Mouse (Mus musculus): ENCODE results near the gene Bnc2. TPM values are rescaled to one million over a fixed set of nuclear protein-coding genes. Genes with fewer than 3 reads are reported as not detected.

Bnc2 gene
- polyA plus RNA-seq, 1 experiment, result not detected

- 63% methylated on average over 3 of the region's 3 CpGs for WGBS
- Histone ChIP-seq H3K4me3 (replicated peaks; ENCODE audit: control insufficient read depth, low read depth, low read length) (no peak overlapping the region), H3K27ac (ENCODE audit: control insufficient read depth, insufficient read depth, low read depth, low read length, poor library complexity) (no peak overlapping the region), H3K4me1 (ENCODE audit: control insufficient read depth, insufficient read depth, low read length) (no peaks in the 10 kb centered on the region)
- TF ChIP-seq CTCF (IDR thresholded peaks at IDR 0.05; ENCODE audit: control insufficient read depth, insufficient read depth, low read length) (no peak), POLR2A (IDR thresholded peaks at IDR 0.05; ENCODE audit: borderline replicate concordance, control insufficient read depth, low read depth, low read length) (no peak)
Observed at GRCm38 (mm10) chr4:84621785-84622184, 53.3 kb downstream of the Bnc2 start.

- no peak overlapping the region for H3K27ac ChIP-seq (ENCODE audit: control insufficient read depth, insufficient read depth, low read depth, low read length, poor library complexity)
- no peaks in the 10 kb centered on the region for H3K4me1 ChIP-seq (ENCODE audit: control insufficient read depth, insufficient read depth, low read length)
- TF ChIP-seq CTCF (IDR thresholded peaks at IDR 0.05; ENCODE audit: control insufficient read depth, insufficient read depth, low read length), result no peak
- TF ChIP-seq POLR2A (IDR thresholded peaks at IDR 0.05; ENCODE audit: borderline replicate concordance, control insufficient read depth, low read depth, low read length), result no peak
- no peak overlapping the region for H3K4me3 ChIP-seq (replicated peaks; ENCODE audit: control insufficient read depth, low read depth, low read length)
- 78% methylated on average over 4 of the region's 4 CpGs for WGBS
Observed at GRCm38 (mm10) chr4:84609861-84610260, 65.2 kb downstream of the Bnc2 start.

- H3K27ac ChIP-seq (ENCODE audit: control insufficient read depth, insufficient read depth, low read depth, low read length, poor library complexity), result no peak overlapping the region
- TF ChIP-seq CTCF (IDR thresholded peaks at IDR 0.05; ENCODE audit: control insufficient read depth, insufficient read depth, low read length), result no peak
- no peak for TF ChIP-seq POLR2A (IDR thresholded peaks at IDR 0.05; ENCODE audit: borderline replicate concordance, control insufficient read depth, low read depth, low read length)
- no peaks in the 10 kb centered on the region for H3K4me1 ChIP-seq (ENCODE audit: control insufficient read depth, insufficient read depth, low read length)
- H3K4me3 ChIP-seq (replicated peaks; ENCODE audit: control insufficient read depth, low read depth, low read length), result no peak overlapping the region
- WGBS, result 66% methylated on average over 1 of the region's 1 CpGs
Observed at GRCm38 (mm10) chr4:84604461-84604860, 70.6 kb downstream of the Bnc2 start.

GRCm38 (mm10) chr4:84580260-84580952 is 94.7 kb downstream of the Bnc2 start:
- Histone ChIP-seq H3K4me1 (ENCODE audit: control insufficient read depth, insufficient read depth, low read length) (no peaks in the 10 kb centered on the region), H3K27ac (ENCODE audit: control insufficient read depth, insufficient read depth, low read depth, low read length, poor library complexity) (no peak overlapping the region), H3K4me3 (replicated peaks; ENCODE audit: control insufficient read depth, low read depth, low read length) (no peak overlapping the region)
- WGBS, result 83% methylated on average over 6 of the region's 6 CpGs
- TF ChIP-seq POLR2A (IDR thresholded peaks at IDR 0.05; ENCODE audit: borderline replicate concordance, control insufficient read depth, low read depth, low read length), result no peak
- TF ChIP-seq CTCF (IDR thresholded peaks at IDR 0.05; ENCODE audit: control insufficient read depth, insufficient read depth, low read length), result no peak

- Histone ChIP-seq H3K27ac (ENCODE audit: control insufficient read depth, insufficient read depth, low read depth, low read length, poor library complexity) (no peak overlapping the region), H3K4me3 (replicated peaks; ENCODE audit: control insufficient read depth, low read depth, low read length) (no peak overlapping the region), H3K4me1 (ENCODE audit: control insufficient read depth, insufficient read depth, low read length) (no peaks in the 10 kb centered on the region)
- WGBS, result 83% methylated on average over 1 of the region's 1 CpGs
- TF ChIP-seq CTCF (IDR thresholded peaks at IDR 0.05; ENCODE audit: control insufficient read depth, insufficient read depth, low read length) (no peak), POLR2A (IDR thresholded peaks at IDR 0.05; ENCODE audit: borderline replicate concordance, control insufficient read depth, low read depth, low read length) (no peak)
Observed at GRCm38 (mm10) chr4:84578296-84578695, 96.8 kb downstream of the Bnc2 start.

GRCm38 (mm10) chr4:84566123-84566522 is 109.0 kb downstream of the Bnc2 start:
- no peaks in the 10 kb centered on the region for H3K4me1 ChIP-seq (ENCODE audit: control insufficient read depth, insufficient read depth, low read length)
- TF ChIP-seq CTCF (IDR thresholded peaks at IDR 0.05; ENCODE audit: control insufficient read depth, insufficient read depth, low read length), result no peak
- no peak for TF ChIP-seq POLR2A (IDR thresholded peaks at IDR 0.05; ENCODE audit: borderline replicate concordance, control insufficient read depth, low read depth, low read length)
- no peak overlapping the region for H3K27ac ChIP-seq (ENCODE audit: control insufficient read depth, insufficient read depth, low read depth, low read length, poor library complexity)
- H3K4me3 ChIP-seq (replicated peaks; ENCODE audit: control insufficient read depth, low read depth, low read length), result no peak overlapping the region
- 78% methylated on average over 8 of the region's 8 CpGs for WGBS

GRCm38 (mm10) chr4:84545204-84545871 is 129.7 kb downstream of the Bnc2 start:
- TF ChIP-seq CTCF (IDR thresholded peaks at IDR 0.05; ENCODE audit: control insufficient read depth, insufficient read depth, low read length) (no peak), POLR2A (IDR thresholded peaks at IDR 0.05; ENCODE audit: borderline replicate concordance, control insufficient read depth, low read depth, low read length) (no peak)
- no peak overlapping the region for H3K27ac ChIP-seq (ENCODE audit: control insufficient read depth, insufficient read depth, low read depth, low read length, poor library complexity)
- H3K4me3 ChIP-seq (replicated peaks; ENCODE audit: control insufficient read depth, low read depth, low read length), result no peak overlapping the region
- no peaks in the 10 kb centered on the region for H3K4me1 ChIP-seq (ENCODE audit: control insufficient read depth, insufficient read depth, low read length)
- 1% methylated on average over 62 of the region's 62 CpGs for WGBS

- Histone ChIP-seq H3K27ac (ENCODE audit: control insufficient read depth, insufficient read depth, low read depth, low read length, poor library complexity) (no peak overlapping the region), H3K4me3 (replicated peaks; ENCODE audit: control insufficient read depth, low read depth, low read length) (no peak overlapping the region), H3K4me1 (ENCODE audit: control insufficient read depth, insufficient read depth, low read length) (no peaks in the 10 kb centered on the region)
- TF ChIP-seq CTCF (IDR thresholded peaks at IDR 0.05; ENCODE audit: control insufficient read depth, insufficient read depth, low read length) (no peak), POLR2A (IDR thresholded peaks at IDR 0.05; ENCODE audit: borderline replicate concordance, control insufficient read depth, low read depth, low read length) (no peak)
- 68% methylated on average over 2 of the region's 2 CpGs for WGBS
Observed at GRCm38 (mm10) chr4:84544646-84545045, 130.4 kb downstream of the Bnc2 start.
